Mouse (Mus musculus): Measurements from ENCODE around the gene Hpse.

GRCm38 (mm10) chr5:100643253-100643990 lies 76.1 kb downstream of the Hpse start:
- no peak for TF ChIP-seq CTCF (IDR thresholded peaks at IDR 0.05; ENCODE audit: low read depth, low read length)
- no peak for TF ChIP-seq POLR2A (IDR thresholded peaks at IDR 0.05; ENCODE audit: borderline replicate concordance, low read depth, low read length)

Measured in bone marrow macrophage, adult 2 months (primary cell).